Mouse (Mus musculus): ENCODE data around the gene Grik4.

- TF ChIP-seq CHD2 (IDR thresholded peaks at IDR 0.05; ENCODE audit: low read depth, low read length): no peak
- no peak for TF ChIP-seq MAFK (IDR thresholded peaks at IDR 0.05; ENCODE audit: insufficient read depth, low read depth, low read length)
- TF ChIP-seq ZNF384 (IDR thresholded peaks at IDR 0.05; ENCODE audit: low read depth, low read length): no peak
These were observed 395.3 kb downstream of the Grik4 start for GRCm38 (mm10) chr9:42548981-42549380.
